Mouse (Mus musculus): ENCODE data around the gene Gpr18. TPM values are rescaled to one million over a fixed set of nuclear protein-coding genes. Genes with fewer than 3 reads are reported as not detected.
A peak's percentile ranks its signal among the peaks of the same experiment; 100 is the strongest.

Gpr18 gene
- polyA plus RNA-seq, 1 experiment from 2014 or later, result 0.08 TPM

GRCm38 (mm10) chr14:121928375-121929137, 13.0 kb upstream of the Gpr18 start:
- no peak overlapping the region for H3K4me2 ChIP-seq (ENCODE audit: low read length)
- no peak overlapping the region for H3K9ac ChIP-seq (ENCODE audit: low read depth, low read length)
- H3K4me3 ChIP-seq (replicated peaks; ENCODE audit: low read depth, low read length), result no peak overlapping the region
- peak; percentile 87 for DNase-seq (ENCODE audit: low spot score)
- WGBS, result 62% methylated on average over 8 of the region's 8 CpGs
- H3K36me3 ChIP-seq (ENCODE audit: insufficient read depth, low read length), result no peaks in the 10 kb centered on the region
- no peak for ATAC-seq (replicated peaks; ENCODE audit: low FRiP score, low read depth)
- TF ChIP-seq CTCF (IDR thresholded peaks at IDR 0.05; ENCODE audit: low read depth), result peak; percentile 89
- H3K27me3 ChIP-seq (ENCODE audit: insufficient read depth, low read length), result no peaks in the 10 kb centered on the region
- no peak overlapping the region for H3K27ac ChIP-seq
- H3K9me3 ChIP-seq (replicated peaks; ENCODE audit: low read length), result no peaks in the 10 kb centered on the region
- peaks cover 6% of the 10 kb centered on the region; the same call in 1 of the 2 replicates for H3K4me1 ChIP-seq (replicated peaks; ENCODE audit: insufficient read depth, low read length)

DNA sequence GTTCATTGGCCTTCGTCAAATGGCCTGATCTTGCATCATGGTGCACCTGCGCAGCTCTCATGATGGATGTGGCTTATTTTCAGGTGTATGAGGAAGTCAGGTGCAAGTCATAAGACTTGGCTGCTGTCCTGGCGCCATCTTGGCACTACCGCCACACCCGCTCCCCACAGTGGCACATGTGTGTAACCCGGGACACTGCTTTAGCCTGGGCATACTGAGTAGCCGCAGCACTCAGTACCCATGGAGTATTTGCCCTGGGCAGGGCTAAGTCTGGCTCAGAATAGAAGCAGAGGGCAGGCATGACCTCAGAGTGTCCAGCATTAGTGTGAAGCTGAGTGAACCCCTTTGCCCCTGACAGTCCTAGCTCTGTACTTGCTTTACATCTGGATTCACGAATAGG, 11.9 kb upstream of the Gpr18 start:
- Histone ChIP-seq H3K4me2 (ENCODE audit: low read length) (no peak overlapping the region), H3K4me1 (replicated peaks; ENCODE audit: insufficient read depth, low read length) (peaks cover 6% of the 10 kb centered on the region; the same call in 1 of the 2 replicates), H3K36me3 (ENCODE audit: insufficient read depth, low read length) (no peaks in the 10 kb centered on the region), H3K9me3 (replicated peaks; ENCODE audit: low read length) (no peaks in the 10 kb centered on the region), H3K27me3 (ENCODE audit: insufficient read depth, low read length) (no peaks in the 10 kb centered on the region), H3K27ac (no peak overlapping the region), H3K9ac (ENCODE audit: low read depth, low read length) (no peak overlapping the region), H3K4me3 (replicated peaks; ENCODE audit: low read depth, low read length) (no peak overlapping the region)
- TF ChIP-seq CTCF (IDR thresholded peaks at IDR 0.05; ENCODE audit: low read depth), result no peak
- WGBS, result 92% methylated on average over 8 of the region's 8 CpGs
- no peak for ATAC-seq (replicated peaks; ENCODE audit: low FRiP score, low read depth)
- DNase-seq (ENCODE audit: low spot score), result no peak

DNA sequence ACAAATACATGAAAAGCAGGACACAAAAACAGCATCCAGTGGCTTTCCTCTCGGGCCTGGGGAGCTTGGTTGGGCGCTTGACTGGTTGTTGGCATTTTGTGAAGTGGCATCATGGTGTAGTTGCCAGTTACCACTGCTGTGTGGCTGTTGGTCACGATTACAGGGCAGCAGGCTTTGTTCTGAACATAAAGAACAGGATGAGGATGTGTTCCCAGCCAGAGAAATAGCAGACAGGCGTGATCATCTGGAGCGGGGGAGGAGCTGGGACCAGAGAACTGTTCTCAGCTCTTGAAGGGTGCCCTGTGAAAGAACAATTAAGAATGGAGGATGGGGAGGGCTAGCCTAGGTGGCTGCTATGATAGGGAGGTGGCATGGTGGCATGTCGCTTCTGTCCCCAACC, 11.3 kb upstream of the Gpr18 start:
- no peak for ATAC-seq (replicated peaks; ENCODE audit: low FRiP score, low read depth)
- no peak overlapping the region for H3K9ac ChIP-seq (ENCODE audit: low read depth, low read length)
- 89% methylated on average over 6 of the region's 6 CpGs for WGBS
- H3K36me3 ChIP-seq (ENCODE audit: insufficient read depth, low read length), result no peaks in the 10 kb centered on the region
- no peak for TF ChIP-seq CTCF (IDR thresholded peaks at IDR 0.05; ENCODE audit: low read depth)
- no peak overlapping the region for H3K27ac ChIP-seq
- H3K4me2 ChIP-seq (ENCODE audit: low read length), result no peak overlapping the region
- H3K27me3 ChIP-seq (ENCODE audit: insufficient read depth, low read length), result no peaks in the 10 kb centered on the region
- H3K4me3 ChIP-seq (replicated peaks; ENCODE audit: low read depth, low read length), result no peak overlapping the region
- no peak for DNase-seq (ENCODE audit: low spot score)
- H3K4me1 ChIP-seq (replicated peaks; ENCODE audit: insufficient read depth, low read length), result peaks cover 1% of the 10 kb centered on the region; the same call in 1 of the 2 replicates
- no peaks in the 10 kb centered on the region for H3K9me3 ChIP-seq (replicated peaks; ENCODE audit: low read length)

DNA sequence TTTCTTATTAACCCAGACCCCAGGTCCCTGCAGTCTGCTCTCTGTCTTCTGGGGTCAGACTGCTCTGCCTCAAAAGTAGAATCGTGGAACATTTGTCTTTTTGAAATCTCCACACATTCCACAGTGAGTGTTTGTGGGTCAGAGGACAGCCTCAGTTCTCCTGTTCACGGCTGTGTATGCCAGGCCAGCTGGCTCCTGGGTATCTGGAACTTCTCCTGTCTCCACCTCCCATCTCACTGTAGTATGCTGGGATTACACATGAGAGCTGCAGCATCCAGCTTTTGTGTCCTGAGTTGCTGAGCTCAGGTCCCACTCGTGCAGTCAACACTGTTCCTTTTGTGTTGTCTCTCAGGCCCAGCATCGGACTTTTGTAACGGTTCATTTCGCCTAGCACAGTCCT, 9.3 kb upstream of the Gpr18 start:
- Histone ChIP-seq H3K36me3 (ENCODE audit: insufficient read depth, low read length) (no peaks in the 10 kb centered on the region), H3K4me3 (replicated peaks; ENCODE audit: low read depth, low read length) (no peak overlapping the region), H3K27me3 (ENCODE audit: insufficient read depth, low read length) (no peaks in the 10 kb centered on the region), H3K4me2 (ENCODE audit: low read length) (no peak overlapping the region), H3K27ac (no peak overlapping the region), H3K9me3 (replicated peaks; ENCODE audit: low read length) (no peaks in the 10 kb centered on the region), H3K4me1 (replicated peaks; ENCODE audit: insufficient read depth, low read length) (peaks cover 9% of the 10 kb centered on the region; the same call in 1 of the 2 replicates), H3K9ac (ENCODE audit: low read depth, low read length) (no peak overlapping the region)
- ATAC-seq (replicated peaks; ENCODE audit: low FRiP score, low read depth), result no peak
- 79% methylated on average over 6 of the region's 6 CpGs for WGBS
- DNase-seq (ENCODE audit: low spot score), result no peak
- no peak for TF ChIP-seq CTCF (IDR thresholded peaks at IDR 0.05; ENCODE audit: low read depth)

DNA sequence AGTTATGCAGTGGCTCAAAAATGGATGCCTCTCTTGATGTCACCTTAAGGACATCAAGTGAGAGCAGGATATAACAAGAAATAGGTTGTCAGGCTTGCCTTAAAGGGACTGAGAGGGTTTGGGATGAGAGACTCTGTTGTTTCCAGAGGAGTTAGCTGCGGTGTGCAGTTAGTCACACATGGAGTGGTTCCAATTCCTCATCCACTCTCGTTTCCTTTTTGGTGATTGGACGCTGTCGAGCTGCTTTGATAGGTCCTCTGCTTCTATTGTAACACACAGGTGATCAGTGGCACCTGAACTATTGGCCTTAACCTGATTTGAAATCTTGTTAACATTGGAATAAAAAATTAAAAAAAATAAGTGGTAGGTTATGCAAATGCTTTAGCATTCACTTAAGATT, 7.2 kb upstream of the Gpr18 start:
- no peak for ATAC-seq (replicated peaks; ENCODE audit: low FRiP score, low read depth)
- 56% methylated on average over 4 of the region's 4 CpGs for WGBS
- no peak overlapping the region for H3K9ac ChIP-seq (ENCODE audit: low read depth, low read length)
- H3K4me1 ChIP-seq (replicated peaks; ENCODE audit: insufficient read depth, low read length), result peaks cover 9% of the 10 kb centered on the region; the same call in 1 of the 2 replicates
- no peaks in the 10 kb centered on the region for H3K36me3 ChIP-seq (ENCODE audit: insufficient read depth, low read length)
- H3K9me3 ChIP-seq (replicated peaks; ENCODE audit: low read length), result no peaks in the 10 kb centered on the region
- H3K27me3 ChIP-seq (ENCODE audit: insufficient read depth, low read length), result no peaks in the 10 kb centered on the region
- no peak for TF ChIP-seq CTCF (IDR thresholded peaks at IDR 0.05; ENCODE audit: low read depth)
- H3K4me3 ChIP-seq (replicated peaks; ENCODE audit: low read depth, low read length), result no peak overlapping the region
- no peak for DNase-seq (ENCODE audit: low spot score)
- H3K4me2 ChIP-seq (ENCODE audit: low read length), result no peak overlapping the region
- no peak overlapping the region for H3K27ac ChIP-seq

DNA sequence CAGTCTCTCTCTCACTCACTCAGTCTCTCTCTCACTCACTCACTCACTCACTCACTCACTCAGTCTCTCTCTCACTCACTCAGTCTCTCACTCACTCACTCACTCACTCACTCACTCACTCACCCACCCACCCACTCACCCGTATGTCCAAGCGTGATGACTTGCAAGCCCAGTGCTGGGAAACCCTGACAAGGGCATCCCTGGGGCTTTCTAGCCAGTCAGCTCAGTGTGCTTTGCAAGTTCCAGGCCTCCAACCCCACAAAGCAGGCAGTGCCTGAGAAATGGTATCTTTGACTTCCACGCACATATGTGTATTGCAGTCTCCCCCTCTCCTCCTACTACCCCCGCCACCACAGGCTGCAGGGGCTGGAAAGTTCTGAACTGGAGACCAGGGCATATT, 6.4 kb upstream of the Gpr18 start:
- Histone ChIP-seq H3K4me2 (ENCODE audit: low read length) (no peak overlapping the region), H3K9ac (ENCODE audit: low read depth, low read length) (no peak overlapping the region), H3K36me3 (ENCODE audit: insufficient read depth, low read length) (peaks cover 7% of the 10 kb centered on the region; the same call in 1 of the 2 replicates), H3K4me1 (replicated peaks; ENCODE audit: insufficient read depth, low read length) (peaks cover 9% of the 10 kb centered on the region; the same call in 1 of the 2 replicates), H3K27ac (no peak overlapping the region), H3K27me3 (ENCODE audit: insufficient read depth, low read length) (no peaks in the 10 kb centered on the region), H3K9me3 (replicated peaks; ENCODE audit: low read length) (no peaks in the 10 kb centered on the region), H3K4me3 (replicated peaks; ENCODE audit: low read depth, low read length) (no peak overlapping the region)
- TF ChIP-seq CTCF (IDR thresholded peaks at IDR 0.05; ENCODE audit: low read depth), result no peak
- WGBS, result 90% methylated on average over 4 of the region's 4 CpGs
- no peak for DNase-seq (ENCODE audit: low spot score)
- ATAC-seq (replicated peaks; ENCODE audit: low FRiP score, low read depth), result no peak
